In genomic region chr11:120548786-120549167, GRCm38 (mm10) we compare ENCODE assay signal across 8 mouse cellular contexts. TPM values are rescaled to one million over a fixed set of nuclear protein-coding genes. Genes with fewer than 3 reads are reported as not detected.
A peak's percentile ranks its signal among the peaks of the same experiment; 100 is the strongest.
DNase-seq lines count a peak whose midpoint lies in the region; ATAC-seq and TF ChIP-seq lines count a peak whose summit lies in the region.

No protein-coding gene starts in this region.

- peaks cover 24% of the 10 kb centered on the region for H3K36me3 ChIP-seq in embryonic facial prominence, embryonic 13.5 days
- peaks cover 19% of the 10 kb centered on the region for H3K36me3 ChIP-seq in intestine, embryonic 14.5 days (ENCODE audit: control insufficient read depth, insufficient read depth, low read length)
- peaks cover 15% of the 10 kb centered on the region for H3K36me3 ChIP-seq in neural tube, embryonic 12.5 days

- DNase-seq in left cerebral cortex, adult 2 months (ENCODE audit: extremely low spot score in 1 of 2, low spot score in 2 of 2) = no peak
- no peak for DNase-seq in left cerebral cortex, postnatal 10 days (ENCODE audit: extremely low spot score in 1 of 2, low spot score in 2 of 2)
- DNase-seq in intestine, embryonic 14.5 days (ENCODE audit: low spot score) = no peak
- no peak for DNase-seq in urinary bladder, postnatal 36 days (ENCODE audit: low spot score in 2 of 2)
- DNase-seq in left cerebral cortex, postnatal 36 days (ENCODE audit: low spot score in 2 of 2) = no peak
- no peak for DNase-seq in thymus, postnatal 25 days

- no peaks in the 10 kb centered on the region for H3K27me3 ChIP-seq in embryonic facial prominence, embryonic 13.5 days
- no peaks in the 10 kb centered on the region for H3K27me3 ChIP-seq in intestine, embryonic 14.5 days (replicated peaks; ENCODE audit: control insufficient read depth, insufficient read depth, low read length)
- no peaks in the 10 kb centered on the region for H3K27me3 ChIP-seq in neural tube, embryonic 12.5 days (replicated peaks)

- no peak for ATAC-seq in embryonic facial prominence, embryonic 13.5 days (ENCODE audit: insufficient number of reproducible peaks, insufficient read depth, low FRiP score, low TSS enrichment, low read depth)
- ATAC-seq in intestine, embryonic 14.5 days (replicated peaks; ENCODE audit: low FRiP score, low TSS enrichment, low read depth) = no peak
- ATAC-seq in neural tube, embryonic 12.5 days (ENCODE audit: low FRiP score, low read depth) = no peak

- H3K9ac ChIP-seq in embryonic facial prominence, embryonic 13.5 days = peak overlapping the region; percentile 99
- peak overlapping the region; percentile 89 for H3K9ac ChIP-seq in intestine, embryonic 14.5 days (ENCODE audit: low read length)
- H3K9ac ChIP-seq in neural tube, embryonic 12.5 days = peak overlapping the region; percentile 98

- 20% methylated on average over 7 of the region's 7 CpGs for WGBS in embryonic facial prominence, embryonic 13.5 days
- WGBS in intestine, embryonic 14.5 days = 18% methylated on average over 7 of the region's 7 CpGs
- 35% methylated on average over 7 of the region's 7 CpGs for WGBS in neural tube, embryonic 12.5 days

- peak overlapping the region; percentile 89 for H3K4me3 ChIP-seq in left cerebral cortex, adult 2 months
- H3K4me3 ChIP-seq in embryonic facial prominence, embryonic 13.5 days = peak overlapping the region; percentile 97
- peak overlapping the region; percentile 83 for H3K4me3 ChIP-seq in intestine, embryonic 14.5 days (ENCODE audit: low read depth, low read length)
- H3K4me3 ChIP-seq in neural tube, embryonic 12.5 days = peak overlapping the region; percentile 88

- intact Hi-C loops in left cerebral cortex, adult 2 months (cut with DNase I) = loop anchor here (2.0 kb wide), 1 partner anchor 30 kb away; no protein-coding TSS in a partner anchor
- intact Hi-C loops in left cerebral cortex, postnatal 10 days (cut with DNase I) = no loop called here
- intact Hi-C loops in left cerebral cortex, postnatal 36 days (cut with DNase I) = loop anchor here (5.0 kb wide), 1 partner anchor 61 kb away; no protein-coding TSS in a partner anchor

- peak overlapping the region; percentile 91 for H3K27ac ChIP-seq in left cerebral cortex, adult 2 months
- H3K27ac ChIP-seq in embryonic facial prominence, embryonic 13.5 days = peak overlapping the region; percentile 90
- peak overlapping the region; percentile 84 for H3K27ac ChIP-seq in intestine, embryonic 14.5 days (ENCODE audit: low read depth)
- peak overlapping the region; percentile 80; the same call in 1 of the 2 replicates for H3K27ac ChIP-seq in neural tube, embryonic 12.5 days

- H3K4me1 ChIP-seq in embryonic facial prominence, embryonic 13.5 days = peaks cover 32% of the 10 kb centered on the region
- H3K4me1 ChIP-seq in intestine, embryonic 14.5 days (replicated peaks; ENCODE audit: control insufficient read depth, insufficient read depth, low read length) = peaks cover 15% of the 10 kb centered on the region
- H3K4me1 ChIP-seq in neural tube, embryonic 12.5 days = peaks cover 26% of the 10 kb centered on the region

- H3K9me3 ChIP-seq in embryonic facial prominence, embryonic 13.5 days = no peaks in the 10 kb centered on the region
- no peaks in the 10 kb centered on the region for H3K9me3 ChIP-seq in intestine, embryonic 14.5 days (ENCODE audit: control insufficient read depth, low read length)
- no peaks in the 10 kb centered on the region for H3K9me3 ChIP-seq in neural tube, embryonic 12.5 days

- TF ChIP-seq CTCF in left cerebral cortex, adult 2 months (IDR thresholded peaks at IDR 0.05) = no peak

- peak overlapping the region; percentile 75 for H3K4me2 ChIP-seq in embryonic facial prominence, embryonic 13.5 days
- H3K4me2 ChIP-seq in intestine, embryonic 14.5 days (ENCODE audit: low read length) = peak overlapping the region; percentile 89
- peak overlapping the region; percentile 96 for H3K4me2 ChIP-seq in neural tube, embryonic 12.5 days (replicated peaks)

RNA-seq across cellular contexts. Expression of gene Mcrip1, which starts 0.8 kb away (rescaled TPM):
- total RNA-seq in left cerebral cortex, adult 2 months (2021) = 10 to 100 TPM; 68.3 to 83.2 TPM
- 100 to 1,000 TPM; 103 to 110 TPM for total RNA-seq in left cerebral cortex, postnatal 10 days (2021)
- polyA plus RNA-seq in embryonic facial prominence, embryonic 13.5 days (2015; fragmentation: Nextera tagmentation; extraction: Ambion mirVana) = 219 and 247 TPM in 2 replicates
- polyA plus RNA-seq in intestine, embryonic 14.5 days (2014; fragmentation: Nextera tagmentation; extraction: Ambion mirVana) = 191 and 209 TPM in 2 replicates
- 234 and 239 TPM in 2 replicates for polyA plus RNA-seq in neural tube, embryonic 12.5 days (2016; fragmentation: Nextera tagmentation; extraction: Ambion mirVana)
- total RNA-seq in left cerebral cortex, postnatal 36 days (2021) = 10 to 100 TPM; 73.4 to 91.7 TPM

RNA-seq across cellular contexts. Expression of gene Ppp1r27, which starts 2.2 kb away (rescaled TPM):
- not detected for total RNA-seq in left cerebral cortex, adult 2 months (2021)
- total RNA-seq in left cerebral cortex, postnatal 10 days (2021) = not detected
- polyA plus RNA-seq in embryonic facial prominence, embryonic 13.5 days (2015; fragmentation: Nextera tagmentation; extraction: Ambion mirVana) = not detected in 2 replicates
- polyA plus RNA-seq in intestine, embryonic 14.5 days (2014; fragmentation: Nextera tagmentation; extraction: Ambion mirVana) = 0.24 TPM in 1 of 2 replicates, not detected in the other
- polyA plus RNA-seq in neural tube, embryonic 12.5 days (2016; fragmentation: Nextera tagmentation; extraction: Ambion mirVana) = not detected in 2 replicates
- not detected for total RNA-seq in left cerebral cortex, postnatal 36 days (2021)

RNA-seq across cellular contexts. Expression of gene Gcgr, which starts 18.3 kb away (rescaled TPM):
- not detected for total RNA-seq in left cerebral cortex, adult 2 months (2021)
- under 1 TPM in 1 of 2 experiments, not detected in 1; 0.26 TPM for total RNA-seq in left cerebral cortex, postnatal 10 days (2021)
- 1.3 and 1.7 TPM in 2 replicates for polyA plus RNA-seq in embryonic facial prominence, embryonic 13.5 days (2015; fragmentation: Nextera tagmentation; extraction: Ambion mirVana)
- 0.42 and 0.50 TPM in 2 replicates for polyA plus RNA-seq in intestine, embryonic 14.5 days (2014; fragmentation: Nextera tagmentation; extraction: Ambion mirVana)
- 0.13 and 0.22 TPM in 2 replicates for polyA plus RNA-seq in neural tube, embryonic 12.5 days (2016; fragmentation: Nextera tagmentation; extraction: Ambion mirVana)
- not detected for total RNA-seq in left cerebral cortex, postnatal 36 days (2021)

RNA-seq across cellular contexts. Expression of gene P4hb, which starts 24.3 kb away (rescaled TPM):
- total RNA-seq in left cerebral cortex, adult 2 months (2021) = 100 to 1,000 TPM; 114 to 120 TPM
- total RNA-seq in left cerebral cortex, postnatal 10 days (2021) = 100 to 1,000 TPM; 136 to 138 TPM
- 684 and 710 TPM in 2 replicates for polyA plus RNA-seq in embryonic facial prominence, embryonic 13.5 days (2015; fragmentation: Nextera tagmentation; extraction: Ambion mirVana)
- polyA plus RNA-seq in intestine, embryonic 14.5 days (2014; fragmentation: Nextera tagmentation; extraction: Ambion mirVana) = 746 and 800 TPM in 2 replicates
- 425 and 451 TPM in 2 replicates for polyA plus RNA-seq in neural tube, embryonic 12.5 days (2016; fragmentation: Nextera tagmentation; extraction: Ambion mirVana)
- 100 to 1,000 TPM; 122 to 126 TPM for total RNA-seq in left cerebral cortex, postnatal 36 days (2021)

RNA-seq across cellular contexts. Expression of gene Arhgdia, which starts 32.6 kb away (rescaled TPM):
- total RNA-seq in left cerebral cortex, adult 2 months (2021) = 100 to 1,000 TPM; 290 to 300 TPM
- 100 to 1,000 TPM; 406 to 417 TPM for total RNA-seq in left cerebral cortex, postnatal 10 days (2021)
- polyA plus RNA-seq in embryonic facial prominence, embryonic 13.5 days (2015; fragmentation: Nextera tagmentation; extraction: Ambion mirVana) = 535 and 580 TPM in 2 replicates
- polyA plus RNA-seq in intestine, embryonic 14.5 days (2014; fragmentation: Nextera tagmentation; extraction: Ambion mirVana) = 627 and 633 TPM in 2 replicates
- 582 and 606 TPM in 2 replicates for polyA plus RNA-seq in neural tube, embryonic 12.5 days (2016; fragmentation: Nextera tagmentation; extraction: Ambion mirVana)
- total RNA-seq in left cerebral cortex, postnatal 36 days (2021) = 100 to 1,000 TPM; 304 to 344 TPM
